Mouse (Mus musculus) neural tube, embryonic 11.5 days (tissue): ENCODE data around the gene Syde1. TPM values are rescaled to one million over a fixed set of nuclear protein-coding genes. Genes with fewer than 3 reads are reported as not detected.
"Not testable (repeated sequence)": the region's sequence is repeated elsewhere in the genome, so short reads cannot be mapped to it uniquely, and the experiment has no call there.

Experiments used
- ATAC-seq: fragments of 200-750 bp; cut with Nextera tagmentation; 2 replicates; pipeline ENCODE4 v1.8.0; 2017; ENCODE audit warnings: moderate number of reproducible peaks, mild to moderate bottlenecking, moderate TSS enrichment, moderate library complexity; ENCODE audit not compliant: insufficient read depth, low FRiP score, low TSS enrichment
- DNase-seq: peaks from one replicate; pipeline ENCODE4 v3.0.0-alpha.2; 2015; ENCODE audit warnings: low spot score
- H3K27ac ChIP-seq: fragments of 300-500 bp; sonication (generic); 2 replicates; pipeline ENCODE4 v1.5.1; 2014; ENCODE audit warnings: low read depth, mild to moderate bottlenecking, low read length
- H3K27me3 ChIP-seq: fragments of 300-500 bp; sonication (generic); 2 replicates; pipeline ENCODE4 v1.6.1; 2014; ENCODE audit warnings: mild to moderate bottlenecking, low read length, mixed read lengths; ENCODE audit not compliant: control insufficient read depth, insufficient read depth
- H3K36me3 ChIP-seq: fragments of 300-500 bp; sonication (generic); 2 replicates; pipeline ENCODE4 v1.6.1; 2014; ENCODE audit warnings: mild to moderate bottlenecking, low read length, moderate library complexity, mixed read lengths; ENCODE audit not compliant: control insufficient read depth, insufficient read depth
- H3K4me1 ChIP-seq: fragments of 300-500 bp; sonication (generic); 2 replicates; pipeline ENCODE4 v1.6.1; 2014; ENCODE audit warnings: low read length, mixed read lengths; ENCODE audit not compliant: control insufficient read depth, insufficient read depth
- H3K4me2 ChIP-seq: fragments of 300-500 bp; sonication (generic); 2 replicates; pipeline ENCODE4 v1.6.1; 2014; ENCODE audit warnings: low read depth, mild to moderate bottlenecking, moderate library complexity
- H3K4me3 ChIP-seq: fragments of 300-500 bp; sonication (generic); 2 replicates; pipeline ENCODE4 v1.5.1; 2014; ENCODE audit warnings: low read depth, low read length
- H3K9ac ChIP-seq: fragments of 300-500 bp; sonication (generic); 2 replicates; pipeline ENCODE4 v1.6.1; 2014; ENCODE audit warnings: mild to moderate bottlenecking, low read length
- H3K9me3 ChIP-seq: fragments of 300-500 bp; sonication (generic); 2 replicates; pipeline ENCODE4 v1.6.1; 2016; ENCODE audit warnings: low read length; ENCODE audit not compliant: control insufficient read depth
- WGBS: fragments of 180-500 bp; shearing (Covaris S2); extraction: QIAGEN DNeasy Blood & Tissue Kit; methylation state at CpG from one replicate; pipeline ENCODE4 v1.1.7; 2014; 5-methylcytosine and 5-hydroxymethylcytosine counted together
- polyA plus RNA-seq: library from polyadenylated mRNA; unstranded; fragments of >200 nt; fragmentation: Nextera tagmentation; extraction: Ambion mirVana; gene quantifications from 2 replicates; pipeline ENCODE4 v1.2.1, GENCODE M21; 2014

Syde1 gene
- polyA plus RNA-seq = 13.9 and 14.0 TPM in 2 replicates

GRCm38 (mm10) chr10:78591406-78592328 lies at the start of gene Syde1:
Gene Syde1, minus strand, starts transcription at chr10:78591964.
- H3K9ac ChIP-seq = peak within 1 kb of the TSS; percentile 85
- 6% methylated on average over 38 of the region's 54 CpGs for WGBS
- H3K27ac ChIP-seq = peak within 1 kb of the TSS; percentile 72
- peak within 1 kb of the TSS; percentile 63 for H3K4me3 ChIP-seq
- no peaks in the 10 kb centered on the region for H3K9me3 ChIP-seq
- no peaks in the 10 kb centered on the region for H3K27me3 ChIP-seq
- peak within 1 kb of the TSS; percentile 82 for H3K4me2 ChIP-seq
- H3K4me1 ChIP-seq = no peaks in the 10 kb centered on the region
- H3K36me3 ChIP-seq = peaks cover 2% of the 10 kb centered on the region
- ATAC-seq = peak; percentile 74
- peak; percentile 55 for DNase-seq

GRCm38 (mm10) chr10:78632311-78632710 lies 40.5 kb upstream of the Syde1 start:
- Histone ChIP-seq H3K4me3 (no peak overlapping the region), H3K27me3 (no peaks in the 10 kb centered on the region), H3K36me3 (no peaks in the 10 kb centered on the region), H3K4me1 (no peaks in the 10 kb centered on the region), H3K27ac (no peak overlapping the region), H3K9me3 (no peaks in the 10 kb centered on the region), H3K4me2 (no peak overlapping the region), H3K9ac (no peak overlapping the region)
- WGBS = 20% methylated on average over 6 of the region's 6 CpGs
- ATAC-seq (peak; percentile 61; the same call in 1 of the 2 replicates), DNase-seq (peak; percentile 23)

DNA sequence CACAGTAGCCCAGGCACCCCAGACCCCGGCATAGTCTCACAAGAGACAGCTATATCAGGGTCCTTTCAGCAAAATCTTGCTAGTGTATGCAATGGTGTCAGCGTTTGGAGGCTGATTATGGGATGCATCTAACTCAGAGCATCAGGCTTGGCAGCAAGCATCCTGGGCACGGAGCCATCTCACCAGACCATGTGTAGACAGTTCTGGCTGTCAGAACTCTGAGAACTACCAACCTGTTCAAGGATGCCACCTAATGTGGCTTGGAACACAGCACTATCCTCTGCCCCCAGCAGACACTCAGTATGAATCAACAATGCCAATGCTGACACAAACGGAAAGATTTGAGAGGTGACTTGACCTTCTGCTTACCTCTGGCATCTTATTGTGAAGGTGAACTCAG lies 38.4 kb upstream of the Syde1 start:
- H3K4me1 ChIP-seq = no peaks in the 10 kb centered on the region
- no peaks in the 10 kb centered on the region for H3K36me3 ChIP-seq
- ATAC-seq (no peak), DNase-seq (no peak)
- H3K4me2 ChIP-seq = no peak overlapping the region
- H3K9ac ChIP-seq = no peak overlapping the region
- H3K27ac ChIP-seq = no peak overlapping the region
- 80% methylated on average over 4 of the region's 4 CpGs for WGBS
- no peak overlapping the region for H3K4me3 ChIP-seq
- no peaks in the 10 kb centered on the region for H3K9me3 ChIP-seq
- H3K27me3 ChIP-seq = no peaks in the 10 kb centered on the region

DNA sequence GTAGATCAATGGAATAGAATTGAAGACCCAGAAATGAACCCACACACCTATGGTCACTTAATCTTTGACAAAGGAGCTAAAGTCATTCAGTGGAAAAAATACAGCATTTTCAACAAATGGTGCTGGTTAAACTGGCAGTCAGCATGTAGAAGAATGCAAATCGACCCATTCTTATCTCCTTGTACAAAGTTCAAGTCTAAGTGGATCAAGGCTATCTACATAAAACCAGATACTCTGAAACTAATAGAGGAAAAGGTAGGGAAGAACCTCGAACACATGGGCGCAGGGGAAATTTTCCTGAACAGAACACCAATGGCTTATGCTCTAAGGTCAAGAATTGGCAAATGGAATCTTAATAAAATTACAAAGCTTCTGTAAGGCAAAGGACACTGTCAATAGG lies 31.4 kb upstream of the Syde1 start:
- H3K9ac ChIP-seq, H3K27ac ChIP-seq, ATAC-seq, H3K9me3 ChIP-seq, H3K36me3 ChIP-seq, H3K4me2 ChIP-seq, H3K27me3 ChIP-seq, H3K4me3 ChIP-seq, H3K4me1 ChIP-seq, DNase-seq: not testable (repeated sequence)
- 84% methylated on average over 3 of the region's 3 CpGs for WGBS

DNA sequence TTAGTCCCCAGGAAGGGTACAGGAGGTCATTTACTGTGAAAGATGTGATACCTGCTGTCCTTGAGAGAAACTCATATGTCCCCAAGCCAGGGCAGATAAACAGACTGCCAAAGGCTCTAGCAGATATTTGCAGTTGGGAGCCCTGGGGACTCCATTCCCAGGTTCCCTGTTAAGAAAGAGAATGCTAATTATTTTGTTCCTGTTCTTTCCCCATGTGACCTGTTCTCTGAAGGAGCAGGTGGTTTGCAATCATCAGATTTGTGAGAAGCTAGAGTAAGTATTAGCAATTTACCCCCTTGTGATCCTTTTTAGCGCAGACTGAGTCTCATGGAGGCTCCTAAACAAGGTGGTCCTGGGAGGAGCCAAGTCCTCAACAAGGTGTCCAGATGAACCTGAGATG lies 26.2 kb upstream of the Syde1 start, which contains the start of gene Olfr1357:
Gene Olfr1357, minus strand, starts transcription at position 101 of the 400 bp plus-strand sequence.
- H3K9ac ChIP-seq = no peak within 1 kb of the TSS
- WGBS = 97% methylated on average over 1 of the region's 1 CpGs
- no peaks in the 10 kb centered on the region for H3K4me1 ChIP-seq
- no peaks in the 10 kb centered on the region for H3K27me3 ChIP-seq
- H3K36me3 ChIP-seq = no peaks in the 10 kb centered on the region
- no peak within 1 kb of the TSS for H3K27ac ChIP-seq
- no peak for DNase-seq
- H3K4me2 ChIP-seq = no peak within 1 kb of the TSS
- no peak for ATAC-seq
- no peaks in the 10 kb centered on the region for H3K9me3 ChIP-seq
- H3K4me3 ChIP-seq = no peak within 1 kb of the TSS

DNA sequence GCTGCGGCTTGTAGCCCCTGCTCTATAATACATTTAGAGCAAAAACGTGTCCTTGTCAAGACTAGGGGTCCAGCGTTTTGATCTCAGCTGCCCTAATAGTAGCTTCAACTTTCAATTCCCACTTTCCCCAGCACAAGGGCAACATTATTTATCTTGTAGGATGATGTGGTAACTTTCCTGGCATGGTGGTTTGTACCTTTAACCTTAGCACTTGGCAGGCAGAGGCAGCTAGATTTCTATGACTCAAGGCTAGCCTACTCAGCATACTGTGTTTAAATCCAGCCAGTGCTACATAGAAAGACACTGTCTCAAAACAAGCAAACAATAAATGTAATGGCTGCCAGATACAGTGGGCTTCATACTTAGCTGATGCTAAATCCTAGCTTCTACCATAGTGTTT lies 15.8 kb upstream of the Syde1 start:
- WGBS = 82% methylated on average over 3 of the region's 3 CpGs

GRCm38 (mm10) chr10:78605080-78605479 lies 13.3 kb upstream of the Syde1 start:
- no peaks in the 10 kb centered on the region for H3K27me3 ChIP-seq
- no peak for ATAC-seq
- H3K9ac ChIP-seq = no peak overlapping the region
- no peaks in the 10 kb centered on the region for H3K36me3 ChIP-seq
- no peak for DNase-seq
- H3K4me2 ChIP-seq = no peak overlapping the region
- 61% methylated on average over 3 of the region's 3 CpGs for WGBS
- H3K4me1 ChIP-seq = no peaks in the 10 kb centered on the region
- H3K27ac ChIP-seq = no peak overlapping the region
- H3K9me3 ChIP-seq = no peaks in the 10 kb centered on the region
- no peak overlapping the region for H3K4me3 ChIP-seq

More for the DNA sequence above, 15.8 kb upstream of the Syde1 start:
- Histone ChIP-seq H3K4me2 (no peak overlapping the region), H3K27ac (no peak overlapping the region), H3K4me1 (no peaks in the 10 kb centered on the region), H3K9me3 (no peaks in the 10 kb centered on the region), H3K27me3 (no peaks in the 10 kb centered on the region), H3K36me3 (no peaks in the 10 kb centered on the region), H3K9ac (no peak overlapping the region), H3K4me3 (no peak overlapping the region)
- DNase-seq (no peak), ATAC-seq (no peak)

DNA sequence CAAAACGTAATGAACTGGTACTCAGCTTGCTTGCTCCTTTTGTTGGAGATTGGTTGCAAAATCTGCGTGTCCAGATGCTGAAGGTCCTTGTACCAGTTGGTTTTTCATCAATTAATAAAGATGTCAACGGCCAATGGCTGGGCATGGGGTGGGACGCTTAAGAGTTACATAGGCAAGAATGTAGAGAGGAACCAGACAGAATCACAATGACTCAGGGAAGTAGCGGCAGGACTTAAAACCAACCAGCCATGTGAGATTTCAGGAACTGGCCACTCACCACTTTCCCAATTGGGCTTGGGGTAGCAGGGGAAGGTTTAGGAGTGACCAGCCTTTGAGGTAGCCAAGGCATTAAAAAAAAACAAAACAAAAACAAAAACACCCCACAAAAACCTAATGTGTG lies 8.1 kb upstream of the Syde1 start:
- Histone ChIP-seq H3K4me2 (no peak overlapping the region), H3K27ac (no peak overlapping the region), H3K36me3 (no peaks in the 10 kb centered on the region), H3K9me3 (no peaks in the 10 kb centered on the region), H3K4me3 (no peak overlapping the region), H3K27me3 (no peaks in the 10 kb centered on the region), H3K4me1 (no peaks in the 10 kb centered on the region), H3K9ac (no peak overlapping the region)
- DNase-seq (no peak), ATAC-seq (no peak)
- 90% methylated on average over 5 of the region's 5 CpGs for WGBS

GRCm38 (mm10) chr10:78594566-78594965 lies 2.8 kb upstream of the Syde1 start:
- H3K4me2 ChIP-seq = no peak overlapping the region
- ATAC-seq = no peak
- H3K9me3 ChIP-seq = no peaks in the 10 kb centered on the region
- no peak overlapping the region for H3K27ac ChIP-seq
- H3K4me3 ChIP-seq = no peak overlapping the region
- no peak overlapping the region for H3K9ac ChIP-seq
- no peak for DNase-seq
- H3K36me3 ChIP-seq = no peaks in the 10 kb centered on the region
- H3K27me3 ChIP-seq = no peaks in the 10 kb centered on the region
- H3K4me1 ChIP-seq = no peaks in the 10 kb centered on the region
